Mouse (Mus musculus) kidney, adult 2 months (tissue): ENCODE measurements at regions not wholly inside any gene's neighbourhood (a gene's known extent, or its start where the extent isn't known, plus 50 kb on each side); places are given as distances from the start of the nearest gene placed in this dataset.

ENCODE experiments used
- DNase-seq: peaks from one replicate; pipeline ENCODE4 v3.0.0; 2021
- H3K27ac ChIP-seq: fragments of 200-500 bp; 2 replicates; pipeline ENCODE4 v1.5.1; 2012; ENCODE audit warnings: low read depth, low read length, control low read depth, inconsistent platforms; ENCODE audit not compliant: insufficient read depth
- H3K27me3 ChIP-seq: fragments of 200-500 bp; replicated peaks from 2 replicates; pipeline ENCODE4 v1.6.1; 2012; ENCODE audit warnings: mild to moderate bottlenecking, moderate library complexity, low read length, inconsistent platforms; ENCODE audit not compliant: control insufficient read depth, insufficient read depth
- H3K36me3 ChIP-seq: fragments of 200-500 bp; 2 replicates; pipeline ENCODE4 v1.6.1; 2012; ENCODE audit warnings: mild to moderate bottlenecking, moderate library complexity, low read length, inconsistent platforms; ENCODE audit not compliant: control insufficient read depth, insufficient read depth
- H3K4me1 ChIP-seq: fragments of 200-500 bp; 2 replicates; pipeline ENCODE4 v1.6.1; 2011; ENCODE audit warnings: low read length; ENCODE audit not compliant: control insufficient read depth, insufficient read depth
- H3K4me3 ChIP-seq: fragments of 200-500 bp; 2 replicates; pipeline ENCODE4 v1.5.1; 2011; ENCODE audit warnings: mild to moderate bottlenecking, low read depth, low read length, control low read depth; ENCODE audit not compliant: insufficient read depth
- CTCF ChIP-seq: fragments of 200-500 bp; conservative IDR thresholded peaks from 2 replicates; pipeline ENCODE4 v1.5.1; 2011; ENCODE audit warnings: low read depth, mild to moderate bottlenecking, control low read depth, low read length, moderate library complexity, mixed read lengths; ENCODE audit not compliant: insufficient read depth, insufficient read length
- POLR2A ChIP-seq: fragments of 200-500 bp; IDR thresholded peaks from one replicate; pipeline ENCODE4 v1.6.1; 2011; ENCODE audit warnings: low read depth, low read length, control low read depth
- WGBS: fragments of 180-500 bp; shearing (Covaris S2); methylation state at CpG from one replicate; pipeline ENCODE4 v1.1.7; 2018; 5-methylcytosine and 5-hydroxymethylcytosine counted together

DNA sequence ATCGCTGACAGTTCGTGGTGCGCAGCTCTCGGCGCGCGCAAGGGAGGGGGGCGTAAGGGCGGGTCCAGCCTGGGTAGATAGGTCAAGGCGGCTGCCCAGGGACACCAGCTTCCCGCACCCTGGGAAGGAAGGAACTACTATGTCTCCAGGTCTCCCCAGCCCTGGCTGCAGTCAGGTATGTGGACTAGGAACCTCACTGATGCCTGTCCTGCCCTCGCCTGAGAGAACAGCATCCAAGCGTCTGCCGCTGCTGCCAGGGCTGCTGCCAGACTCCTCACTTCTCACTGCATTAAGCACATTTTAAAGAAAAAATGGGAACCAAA lies 419.1 kb downstream of the Nova1 start:
- no peak for DNase-seq
- Histone ChIP-seq H3K27ac (no peak overlapping the region), H3K4me1 (no peaks in the 10 kb centered on the region), H3K4me3 (peak overlapping the region; percentile 8; the same call in 1 of the 2 replicates), H3K36me3 (no peaks in the 10 kb centered on the region), H3K27me3 (no peaks in the 10 kb centered on the region)
- 3% methylated on average over 14 of the region's 14 CpGs for WGBS
- TF ChIP-seq POLR2A (no peak), CTCF (no peak)

DNA sequence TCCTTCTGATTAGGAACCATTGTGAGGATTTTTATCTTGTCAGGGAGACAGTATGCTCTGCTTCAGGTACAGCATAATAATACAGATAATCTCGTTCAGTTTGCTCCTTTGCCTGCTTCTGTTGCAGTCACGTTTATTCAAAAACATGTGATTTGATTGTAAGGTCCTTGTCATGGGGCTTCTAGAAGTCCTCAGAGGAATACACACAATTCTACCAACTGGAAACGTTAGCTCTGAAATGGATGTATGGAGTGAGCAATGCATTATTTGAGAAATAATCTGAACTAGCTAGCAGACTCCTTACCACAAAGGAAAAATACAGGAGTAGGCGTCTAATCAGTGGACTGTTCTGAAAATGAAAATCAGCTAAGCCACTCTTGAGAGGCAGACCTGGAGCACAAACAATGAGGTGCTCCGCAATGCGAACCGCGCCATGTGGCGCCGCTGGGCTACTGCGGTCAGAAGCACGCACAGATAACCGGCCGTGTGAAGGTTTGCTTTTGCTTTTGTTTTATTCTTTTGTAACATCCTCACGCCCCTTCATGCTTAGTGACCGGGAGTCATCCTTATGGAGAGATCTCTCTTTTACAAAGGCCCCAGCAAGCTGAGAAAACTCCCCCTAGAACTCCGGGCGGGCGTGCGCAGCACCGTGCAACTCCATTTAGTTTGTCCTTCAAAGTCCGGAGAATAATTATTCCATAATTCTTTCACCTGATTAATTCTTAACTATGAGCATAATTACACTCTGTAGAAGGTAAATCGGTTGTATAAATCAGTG lies 419.7 kb downstream of the Nova1 start:
- Histone ChIP-seq H3K36me3 (no peaks in the 10 kb centered on the region), H3K4me1 (no peaks in the 10 kb centered on the region), H3K27me3 (no peaks in the 10 kb centered on the region), H3K27ac (no peak overlapping the region), H3K4me3 (peak overlapping the region; percentile 8)
- TF ChIP-seq POLR2A (no peak), CTCF (no peak)
- DNase-seq: no peak
- 7% methylated on average over 23 of the region's 23 CpGs for WGBS

DNA sequence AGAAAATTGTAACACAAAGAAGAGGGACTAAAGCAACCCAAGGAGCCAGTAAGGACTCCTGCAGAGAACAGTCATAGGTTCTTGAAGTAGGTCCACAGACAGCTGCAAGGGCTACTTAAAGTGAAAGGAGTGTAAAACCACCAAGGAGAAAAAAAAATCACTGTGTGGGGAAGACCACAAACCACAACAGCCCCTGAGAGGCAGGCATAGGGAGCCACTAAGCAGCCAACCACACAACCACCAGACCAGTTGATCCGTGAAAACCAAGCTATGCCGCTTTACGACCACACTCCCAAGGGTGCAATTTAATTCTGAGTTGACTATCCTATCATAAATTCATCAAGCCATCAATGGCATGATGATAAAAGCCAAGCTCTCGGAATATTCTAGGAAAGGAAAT lies 423.5 kb downstream of the Nova1 start:
- H3K4me1 ChIP-seq: no peaks in the 10 kb centered on the region
- no peaks in the 10 kb centered on the region for H3K36me3 ChIP-seq
- H3K4me3 ChIP-seq: no peak overlapping the region
- TF ChIP-seq POLR2A: no peak
- TF ChIP-seq CTCF: no peak
- WGBS: 31% methylated on average over 4 of the region's 4 CpGs
- H3K27me3 ChIP-seq: no peaks in the 10 kb centered on the region
- no peak overlapping the region for H3K27ac ChIP-seq
- no peak for DNase-seq

DNA sequence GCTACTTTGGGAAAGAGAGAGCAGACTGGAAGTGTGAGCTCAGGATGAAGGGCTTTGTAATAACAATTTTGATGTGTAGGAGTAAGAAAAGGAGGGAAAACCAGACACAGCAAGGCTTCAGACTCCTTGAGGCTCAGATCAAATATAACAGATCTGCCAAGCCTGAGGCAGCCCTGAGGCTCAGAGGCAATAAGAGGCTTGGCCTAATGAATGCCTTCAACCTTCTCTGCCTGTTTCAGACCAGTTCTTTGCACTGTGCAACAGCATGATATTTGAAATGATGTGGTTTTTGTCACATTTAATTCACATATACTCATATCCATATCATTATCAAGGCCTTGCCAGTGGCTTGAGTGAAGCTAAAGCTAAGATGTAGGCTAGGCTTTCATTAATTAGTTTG lies 425.0 kb downstream of the Nova1 start:
- no peak for DNase-seq
- H3K4me3 ChIP-seq: no peak overlapping the region
- no peak overlapping the region for H3K27ac ChIP-seq
- H3K4me1 ChIP-seq: no peaks in the 10 kb centered on the region
- no peaks in the 10 kb centered on the region for H3K27me3 ChIP-seq
- TF ChIP-seq CTCF: no peak
- TF ChIP-seq POLR2A: no peak
- H3K36me3 ChIP-seq: no peaks in the 10 kb centered on the region

DNA sequence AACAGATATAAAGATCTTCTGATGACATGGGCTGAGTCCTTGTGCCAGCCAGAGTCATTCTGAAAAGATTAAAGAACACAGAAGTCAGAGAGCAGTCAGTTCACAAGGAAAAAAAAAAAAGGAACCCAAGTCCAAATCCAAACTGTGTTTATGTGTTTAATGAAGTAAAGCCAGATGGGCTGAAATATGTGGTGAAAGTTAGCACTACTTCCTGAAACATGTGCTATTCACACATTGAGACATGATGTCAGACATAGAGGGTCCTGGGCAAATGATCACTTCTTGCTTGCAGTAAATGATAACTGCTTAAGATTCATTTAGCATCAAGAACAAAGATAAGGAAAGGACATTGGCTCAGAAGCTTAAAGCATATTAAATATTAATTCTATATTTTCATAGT lies 439.8 kb downstream of the Nova1 start:
- no peak overlapping the region for H3K4me3 ChIP-seq
- H3K27ac ChIP-seq: no peak overlapping the region
- H3K36me3 ChIP-seq: no peaks in the 10 kb centered on the region
- no peak for DNase-seq
- no peaks in the 10 kb centered on the region for H3K4me1 ChIP-seq
- TF ChIP-seq POLR2A (no peak), CTCF (no peak)
- H3K27me3 ChIP-seq: no peaks in the 10 kb centered on the region

DNA sequence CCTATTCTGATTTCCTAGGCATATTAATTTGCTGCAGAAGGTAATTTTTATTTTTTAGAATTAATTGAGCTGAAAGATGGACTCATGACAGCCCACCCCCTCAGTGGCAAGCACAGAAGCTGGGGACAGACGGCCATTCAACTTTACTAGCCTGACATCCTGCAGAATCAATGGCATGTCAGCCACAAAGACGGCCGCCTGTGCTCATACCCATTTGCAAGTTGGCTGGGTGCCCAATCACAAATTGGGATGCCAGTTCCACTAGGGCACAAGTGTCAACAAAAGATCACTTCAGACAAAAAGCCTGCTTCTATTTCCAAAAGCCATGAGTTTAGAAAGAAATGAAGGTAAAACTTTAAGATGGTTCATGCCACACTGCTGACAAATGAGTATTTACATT lies 447.0 kb downstream of the Nova1 start:
- no peak overlapping the region for H3K27ac ChIP-seq
- 56% methylated on average over 3 of the region's 3 CpGs for WGBS
- no peaks in the 10 kb centered on the region for H3K27me3 ChIP-seq
- no peak overlapping the region for H3K4me3 ChIP-seq
- no peaks in the 10 kb centered on the region for H3K4me1 ChIP-seq
- TF ChIP-seq CTCF: no peak
- no peak for TF ChIP-seq POLR2A
- no peak for DNase-seq
- H3K36me3 ChIP-seq: no peaks in the 10 kb centered on the region

DNA sequence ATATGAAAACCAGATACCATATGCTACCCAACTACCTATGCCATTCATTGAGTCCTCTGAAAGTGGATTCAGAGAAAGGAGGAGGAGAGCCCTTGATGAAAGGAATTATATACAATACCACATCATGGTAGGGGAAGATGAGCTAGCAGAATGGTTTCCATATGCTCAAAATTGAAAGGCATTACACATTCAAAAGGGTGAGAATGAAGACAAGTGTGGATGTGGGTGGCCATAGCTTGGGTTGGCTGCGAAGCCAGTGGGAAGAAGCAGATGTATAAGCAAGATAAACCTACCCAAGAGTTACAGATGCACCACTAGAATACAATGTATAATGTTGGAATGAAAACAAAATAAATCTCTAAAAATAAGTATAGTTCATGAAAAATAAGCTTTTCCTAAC lies 485.4 kb downstream of the Nova1 start:
- 88% methylated on average over 1 of the region's 1 CpGs for WGBS
- DNase-seq: no peak
- Histone ChIP-seq H3K36me3 (no peaks in the 10 kb centered on the region), H3K27ac (no peak overlapping the region), H3K27me3 (no peaks in the 10 kb centered on the region), H3K4me3 (no peak overlapping the region), H3K4me1 (no peaks in the 10 kb centered on the region)
- no peak for TF ChIP-seq CTCF

DNA sequence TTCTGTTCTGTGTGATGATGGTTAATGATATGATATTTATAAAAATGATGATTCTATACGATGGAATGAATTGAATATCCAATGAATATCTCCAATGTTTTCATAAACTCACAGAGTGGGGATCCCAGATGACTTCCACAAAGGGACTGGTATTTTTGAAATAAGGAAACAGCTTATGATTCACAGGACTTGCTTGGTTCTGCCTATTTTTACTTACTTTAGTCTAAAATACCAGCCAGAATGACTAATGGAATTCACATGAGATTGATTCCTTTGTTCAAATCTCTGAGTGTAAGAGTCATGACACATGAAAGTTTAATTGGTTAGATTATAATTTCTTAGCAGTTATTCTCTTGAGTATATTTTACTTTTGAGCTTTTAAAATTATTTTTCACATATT lies 490.9 kb downstream of the Nova1 start:
- TF ChIP-seq POLR2A (no peak), CTCF (no peak)
- Histone ChIP-seq H3K36me3 (no peaks in the 10 kb centered on the region), H3K4me3 (no peak overlapping the region), H3K27ac (no peak overlapping the region), H3K27me3 (no peaks in the 10 kb centered on the region), H3K4me1 (no peaks in the 10 kb centered on the region)
- DNase-seq: no peak
- 79% methylated on average over 1 of the region's 1 CpGs for WGBS
